Mouse (Mus musculus): Measurements from ENCODE around the gene Plekha7.

The Plekha7 gene

DNA sequence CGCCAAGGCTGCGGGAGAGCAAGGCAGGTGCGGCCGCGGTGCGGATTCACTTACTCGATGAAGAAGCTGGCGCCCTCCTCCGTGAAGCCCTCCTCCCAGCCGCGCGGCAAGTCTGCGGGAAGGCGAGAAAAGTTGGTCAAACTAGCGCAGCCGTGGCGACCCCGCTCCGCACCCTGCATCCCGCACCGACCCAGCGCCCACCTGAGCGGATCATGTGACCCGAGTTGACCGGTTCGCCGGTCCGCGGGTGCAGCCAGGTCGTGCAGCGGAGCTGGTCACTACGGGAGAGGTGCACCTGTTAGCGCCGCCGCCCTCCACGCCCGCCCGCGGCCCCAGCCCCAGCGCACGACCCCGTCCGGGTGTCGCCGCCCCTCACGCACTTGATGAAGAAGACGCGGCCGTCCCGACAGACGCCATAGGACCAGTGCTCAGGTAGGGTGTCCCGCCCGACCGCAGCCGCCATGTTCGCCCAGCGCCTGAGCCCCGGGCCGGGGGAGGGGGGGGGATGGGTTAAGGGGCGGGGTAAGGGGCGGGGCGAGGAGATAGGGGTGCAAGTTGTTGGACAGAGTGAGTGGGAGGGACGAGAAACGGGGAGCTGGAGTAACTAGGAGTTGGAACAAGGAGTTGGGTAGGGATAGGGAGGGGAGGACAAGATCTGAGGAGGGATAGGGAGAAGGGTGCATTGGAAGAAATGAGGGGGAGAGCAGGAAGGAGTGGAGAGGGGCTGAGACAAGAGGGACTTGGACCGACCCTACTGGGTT, at the start of gene Plekha7:
Plekha7 (minus strand) TSS at position 506 of the 761 bp plus-strand sequence.
- no peak for DNase-seq (ENCODE audit: extremely low read depth, insufficient read length, low spot score)

DNA sequence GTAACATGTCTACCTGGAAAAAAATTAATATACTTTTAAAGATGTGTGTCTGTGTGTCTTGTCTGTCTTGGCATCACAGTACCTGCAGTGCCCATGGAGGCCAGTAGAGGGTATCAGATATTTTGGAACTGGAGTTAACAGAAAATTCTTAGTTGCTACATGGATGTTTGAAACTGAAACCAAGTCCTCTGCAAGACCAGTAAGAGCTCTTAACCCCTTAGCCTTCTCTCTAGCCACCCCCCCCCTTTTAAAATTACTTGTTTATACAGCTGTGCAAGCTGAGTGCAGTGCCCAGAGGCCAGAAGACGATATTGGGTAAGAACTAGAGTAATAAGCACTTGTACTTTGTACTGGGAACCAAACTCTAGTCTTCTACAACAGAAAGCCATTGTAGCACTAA, 28.1 kb upstream of the Plekha7 start:
- DNase-seq (ENCODE audit: extremely low read depth, insufficient read length, low spot score), result peak; percentile 58

DNA sequence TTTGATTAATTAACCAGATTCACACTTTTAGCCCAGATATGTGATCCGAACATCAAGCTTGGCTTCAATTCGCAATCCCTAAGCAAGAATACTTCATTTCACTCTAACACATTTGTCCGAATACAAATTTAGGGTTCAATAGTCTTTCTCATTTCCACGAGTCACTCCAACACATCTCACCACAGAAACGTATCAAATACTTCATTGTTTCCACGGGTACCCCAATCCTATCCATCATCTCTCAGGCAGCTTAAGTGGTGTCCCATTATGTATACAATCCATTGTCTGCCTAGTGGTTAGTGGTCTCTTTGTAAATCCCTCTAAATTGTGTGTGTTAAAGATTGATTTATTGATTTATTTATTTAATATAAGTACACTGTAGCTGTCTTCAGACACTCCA, 27.0 kb upstream of the Plekha7 start:
- DNase-seq (ENCODE audit: extremely low read depth, insufficient read length, low spot score), result no peak

DNA sequence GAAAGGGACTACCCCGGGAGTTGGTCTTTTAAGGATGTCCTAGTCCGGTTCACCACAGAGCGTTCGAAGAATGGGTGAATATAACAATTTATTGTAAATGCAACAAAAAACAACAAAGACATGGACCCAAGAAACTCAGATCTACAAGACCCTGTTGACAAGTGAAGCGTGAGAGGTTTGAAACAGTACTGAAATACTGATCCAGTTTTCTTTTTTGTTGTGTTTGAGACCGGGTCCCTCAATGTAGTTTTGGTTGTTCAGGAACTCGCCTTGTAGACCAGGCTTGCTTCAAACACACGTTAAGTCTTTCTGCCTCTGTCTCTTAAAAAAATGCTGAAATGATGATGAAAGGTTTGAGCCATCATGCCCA, 26.5 kb upstream of the Plekha7 start:
- DNase-seq (ENCODE audit: extremely low read depth, insufficient read length, low spot score), result no peak

DNA sequence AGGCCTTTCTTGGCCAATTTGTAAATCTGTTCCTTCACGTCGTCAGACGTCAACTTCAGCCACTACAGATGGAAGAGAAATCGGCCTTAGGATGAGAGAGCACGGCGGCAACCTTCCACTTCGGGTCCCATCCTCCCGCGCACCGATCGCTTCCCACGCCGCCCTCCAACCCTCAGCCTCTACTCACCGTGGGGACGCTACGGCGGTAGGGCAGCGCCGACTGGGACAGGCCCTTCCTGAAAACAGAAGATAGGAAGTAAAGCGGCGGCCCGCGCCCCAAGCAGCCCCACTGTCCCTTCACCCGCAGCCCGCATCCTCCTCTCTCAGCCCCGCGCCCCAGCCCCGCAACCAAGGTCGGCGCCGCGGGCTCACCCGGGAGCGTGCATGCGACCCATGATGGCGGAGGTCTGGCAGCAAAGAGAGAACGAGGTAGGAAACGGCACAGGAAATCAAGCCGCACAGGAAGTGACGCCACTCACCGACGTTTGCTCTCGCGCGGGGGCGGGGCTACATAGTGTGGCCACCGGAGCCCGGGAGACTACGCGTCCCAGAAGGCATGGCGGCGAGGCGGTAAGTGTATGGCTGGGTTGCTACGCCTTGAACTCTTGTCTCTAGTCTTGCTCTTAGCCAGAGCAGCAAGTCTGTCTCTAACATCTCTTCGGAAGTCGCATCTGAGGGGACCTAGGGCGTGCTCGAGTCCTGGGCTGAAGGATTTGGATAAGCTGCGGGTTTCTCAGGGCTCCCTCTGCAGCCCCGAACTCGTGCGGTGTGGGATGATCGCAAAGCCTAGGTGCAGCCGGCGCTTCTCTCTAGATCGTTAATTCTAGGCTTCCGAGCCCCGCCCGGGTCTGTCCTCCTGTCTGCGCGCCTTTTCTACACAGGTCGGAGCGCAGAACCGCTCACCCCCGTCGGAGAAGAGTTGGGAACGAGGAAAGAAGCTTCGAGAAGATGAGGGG, 25.8 kb upstream of the Plekha7 start, which contains the start of gene Rps13:
Rps13 (minus strand) TSS at position 483 of the 956 bp plus-strand sequence.
- peak; percentile 92 for DNase-seq (ENCODE audit: extremely low read depth, insufficient read length, low spot score)

DNA sequence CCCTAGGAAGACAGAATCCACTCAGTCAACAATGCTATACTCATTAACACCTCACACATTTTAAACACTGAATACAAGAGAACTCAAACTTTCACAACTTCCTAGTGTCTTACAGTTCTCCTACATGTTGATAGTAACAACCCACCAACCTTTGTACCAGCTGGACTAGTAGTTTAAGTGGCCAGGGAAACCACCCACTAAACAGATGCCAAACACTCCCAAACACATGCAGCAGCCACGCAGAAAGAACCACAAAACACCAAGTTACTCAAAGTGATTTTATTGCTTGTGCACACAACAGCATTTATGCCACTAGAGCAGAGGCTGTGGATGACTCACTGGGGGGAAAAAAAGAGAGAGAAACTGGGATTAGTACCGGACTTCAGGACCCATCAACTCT, 23.1 kb upstream of the Plekha7 start:
- no peak for DNase-seq (ENCODE audit: extremely low read depth, insufficient read length, low spot score)

DNA sequence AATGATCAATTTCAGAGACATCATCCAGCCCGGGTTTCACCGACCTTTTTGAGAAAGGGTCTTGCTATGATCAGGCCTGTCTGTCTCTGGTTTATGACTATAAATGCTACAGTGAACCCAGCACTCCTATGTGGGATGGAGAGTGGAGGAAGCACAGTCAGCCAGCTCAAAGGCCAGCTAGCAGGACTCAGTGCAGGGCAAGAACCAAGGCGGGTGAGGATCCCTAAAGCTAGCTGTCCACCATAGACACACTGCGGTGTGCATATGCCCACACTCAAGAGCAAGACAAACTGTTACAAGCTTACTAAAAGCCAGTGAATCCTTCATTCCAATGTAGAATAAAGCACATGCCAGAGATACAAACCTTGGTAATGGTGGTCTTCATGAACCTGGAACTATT, 21.7 kb upstream of the Plekha7 start:
- DNase-seq (ENCODE audit: extremely low read depth, insufficient read length, low spot score), result no peak

DNA sequence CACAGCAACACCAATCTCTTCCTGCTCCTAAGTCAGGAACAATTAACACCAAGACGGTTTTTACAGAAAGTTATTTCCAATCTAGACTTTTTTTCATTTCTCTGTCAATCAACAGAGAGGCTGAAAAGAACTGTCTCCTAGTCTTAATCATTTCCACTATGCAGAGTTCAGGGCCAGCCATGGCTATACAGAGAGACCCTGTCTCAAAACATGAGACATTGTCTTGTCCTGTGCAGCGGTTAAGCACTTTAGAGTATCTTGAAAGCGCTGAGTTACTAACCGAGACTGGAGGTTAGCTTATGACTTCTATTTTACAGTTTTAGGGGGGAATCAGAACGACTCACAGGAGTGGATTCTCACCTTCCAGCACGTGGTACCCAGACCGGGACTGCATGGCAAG, 20.6 kb upstream of the Plekha7 start:
- DNase-seq (ENCODE audit: extremely low read depth, insufficient read length, low spot score), result no peak

DNA sequence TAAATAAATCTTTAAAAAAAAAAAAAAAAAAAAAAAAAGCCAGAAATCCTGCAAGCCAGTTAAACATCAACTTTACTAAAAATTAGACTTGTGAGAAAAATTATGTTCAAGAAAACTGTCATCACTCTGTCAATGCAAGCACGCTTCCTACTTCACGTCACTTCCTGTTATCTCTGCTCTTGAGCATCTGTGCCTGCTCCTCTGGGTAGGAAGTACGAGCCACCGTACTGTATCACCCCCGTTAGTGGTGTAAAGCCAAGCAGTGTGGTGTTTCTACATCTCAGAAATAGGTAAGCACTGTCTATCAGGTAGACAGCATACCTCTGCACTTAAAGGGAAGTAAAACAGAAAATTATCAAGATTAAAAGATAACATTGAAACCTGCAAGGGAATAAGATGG, 19.7 kb upstream of the Plekha7 start:
- DNase-seq (ENCODE audit: extremely low read depth, insufficient read length, low spot score), result no peak

DNA sequence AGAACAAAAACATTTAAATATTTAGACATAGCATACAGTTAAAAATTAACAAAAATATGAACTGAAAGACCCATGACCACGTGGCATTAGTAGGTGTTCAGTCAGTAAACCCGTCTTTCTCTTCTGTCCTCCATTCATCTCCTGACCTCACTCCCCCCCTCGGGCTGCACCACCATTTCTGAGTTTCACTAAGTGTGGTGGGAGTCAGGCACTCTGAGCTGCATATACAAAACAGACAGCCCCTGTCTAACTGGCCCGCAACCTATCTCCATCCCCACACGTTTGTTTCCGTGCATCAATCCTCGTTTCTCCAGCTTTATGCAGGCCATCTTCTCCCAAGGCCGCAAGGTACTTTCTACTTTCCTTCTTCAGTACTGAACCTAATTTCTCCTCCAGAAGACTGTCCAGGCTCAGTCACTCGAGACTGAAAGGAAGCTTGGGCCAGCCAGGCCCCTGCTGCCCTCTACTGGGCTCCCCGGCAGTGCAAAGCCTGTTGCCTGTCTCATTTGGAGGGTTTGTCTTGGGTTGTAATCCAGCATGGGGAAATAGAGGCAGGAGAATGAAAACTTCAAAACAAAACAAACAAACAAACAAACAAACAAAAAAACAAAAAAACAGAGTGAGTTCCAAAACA, 15.3 kb upstream of the Plekha7 start:
- DNase-seq (ENCODE audit: extremely low read depth, insufficient read length, low spot score), result peak; percentile 56

DNA sequence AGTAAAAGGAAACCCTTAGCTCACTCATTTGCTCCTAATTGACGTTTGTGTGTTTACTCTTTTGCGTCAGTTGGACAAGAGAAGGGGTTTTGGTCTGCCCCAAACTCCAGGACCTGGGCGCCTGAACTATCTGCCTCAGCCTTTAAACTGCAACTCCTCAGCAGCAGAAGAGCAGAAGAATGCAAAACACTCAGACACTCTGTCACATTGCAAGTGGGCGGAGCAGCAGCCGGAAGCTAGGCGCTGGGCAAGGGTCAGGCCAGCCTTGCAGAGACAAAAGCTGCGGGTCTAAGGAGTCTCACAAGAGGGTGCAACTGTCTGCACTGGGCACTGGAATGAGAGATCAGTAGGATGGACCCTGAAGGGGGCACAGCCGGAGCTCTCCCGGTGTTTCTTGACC, 1.3 kb upstream of the Plekha7 start:
- DNase-seq (ENCODE audit: extremely low read depth, insufficient read length, low spot score), result no peak

DNA sequence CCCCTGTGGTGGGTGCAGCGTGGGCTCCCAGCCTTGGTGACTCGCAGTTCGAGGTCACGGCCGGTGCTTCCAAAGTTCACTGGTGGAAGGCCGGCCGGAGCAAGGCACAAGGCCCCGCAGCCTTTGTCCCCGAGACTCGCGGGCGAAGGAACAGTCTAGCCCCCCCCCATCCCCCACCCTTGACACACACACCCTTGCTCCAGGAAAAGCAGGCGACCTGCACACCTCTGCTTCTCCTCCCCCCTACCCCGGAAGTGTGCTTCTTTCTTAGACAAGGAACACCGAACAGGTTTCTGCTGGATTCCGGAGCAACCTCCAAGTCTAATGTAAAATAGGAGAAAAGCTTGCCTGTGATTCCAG, 436 bp upstream of the Plekha7 start:
- no peak for DNase-seq (ENCODE audit: extremely low read depth, insufficient read length, low spot score)

DNA sequence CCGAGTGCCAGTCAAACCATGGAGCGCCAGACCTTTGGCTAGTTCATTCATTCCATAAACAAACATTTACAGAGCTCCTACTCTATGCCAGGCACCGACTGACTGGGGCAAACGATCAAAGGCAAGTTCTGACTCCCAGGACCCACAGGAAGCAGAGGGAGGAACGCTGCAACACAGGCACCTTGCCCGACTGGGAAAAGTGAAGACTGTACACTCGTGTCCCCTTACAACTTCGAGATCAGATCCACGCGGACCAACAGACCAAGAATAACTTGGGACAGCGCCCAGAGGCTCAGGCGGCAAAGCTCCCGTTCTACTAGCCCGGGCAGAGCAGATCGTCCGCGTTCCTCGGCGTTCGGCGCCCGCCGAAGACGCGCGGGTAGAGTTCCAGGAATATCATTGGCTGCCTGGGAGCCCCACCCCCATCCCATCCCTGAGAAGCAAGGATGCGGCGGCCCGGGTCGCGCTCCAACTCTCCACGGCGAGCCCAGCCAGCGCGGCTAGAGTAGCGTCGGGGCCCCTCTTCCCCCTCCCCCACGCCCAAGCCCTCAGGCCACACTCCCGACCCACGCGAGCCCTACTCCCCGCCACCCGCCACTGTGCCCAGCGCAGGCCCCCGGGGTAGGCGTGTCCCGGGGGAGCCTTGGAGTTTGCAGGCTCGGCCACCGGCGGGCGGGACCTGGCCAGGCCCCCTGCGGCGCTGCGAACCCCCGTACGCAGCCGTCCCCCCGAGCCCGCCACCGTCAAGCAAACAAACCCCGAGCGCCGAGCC, 891 bp downstream of the Plekha7 start:
- peak; percentile 75 for DNase-seq (ENCODE audit: extremely low read depth, insufficient read length, low spot score)

DNA sequence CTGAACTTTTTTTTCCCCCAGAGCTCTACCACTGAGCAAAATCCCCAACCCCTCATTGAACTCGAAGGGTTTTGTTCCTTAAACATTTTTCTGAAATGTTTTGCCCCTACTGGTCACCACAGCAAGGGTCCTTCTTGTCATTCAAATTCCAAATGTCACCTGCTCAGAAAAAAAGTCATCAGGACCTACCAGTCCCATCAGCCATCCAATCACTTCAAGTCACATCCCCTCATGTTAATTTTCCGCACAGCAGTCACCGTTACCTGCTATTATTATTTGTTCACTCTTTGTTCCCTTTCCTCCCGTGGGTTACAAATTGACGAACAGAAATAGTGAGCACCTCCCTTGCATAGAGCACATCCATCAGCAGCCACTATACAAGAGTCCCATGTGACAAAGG, 1.6 kb downstream of the Plekha7 start:
- DNase-seq (ENCODE audit: extremely low read depth, insufficient read length, low spot score), result no peak

DNA sequence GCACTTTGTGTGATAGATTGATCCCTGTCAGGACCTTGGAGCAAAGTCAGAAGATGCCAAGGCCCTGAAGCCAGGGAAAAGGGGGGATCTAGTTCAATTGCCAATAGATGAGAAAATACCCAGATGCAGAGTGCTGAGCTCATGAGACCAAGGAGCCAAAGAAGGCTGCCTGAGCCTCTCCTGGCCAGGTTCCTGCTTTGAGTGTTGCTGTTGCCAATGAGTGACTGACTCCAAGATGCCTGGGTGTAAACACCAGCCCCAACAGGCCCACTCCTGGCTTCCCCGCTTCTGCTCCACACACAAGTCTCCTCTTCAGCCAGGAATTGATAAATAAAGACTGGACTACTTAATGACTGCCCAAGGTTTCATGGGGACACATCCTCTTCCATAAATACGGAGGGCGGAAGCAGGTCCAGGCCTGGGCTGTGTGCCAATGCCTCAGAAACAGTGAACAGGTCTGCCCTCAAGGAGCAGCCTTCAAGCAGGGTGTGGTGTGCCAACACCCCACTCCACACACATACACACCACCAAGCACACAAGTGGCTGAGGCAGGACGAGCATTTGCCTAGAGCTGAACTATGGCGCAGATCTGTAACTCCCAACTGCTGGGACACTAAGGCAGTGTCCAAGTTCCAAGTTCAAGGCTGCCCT, 6.4 kb downstream of the Plekha7 start:
- DNase-seq (ENCODE audit: extremely low read depth, insufficient read length, low spot score), result no peak

DNA sequence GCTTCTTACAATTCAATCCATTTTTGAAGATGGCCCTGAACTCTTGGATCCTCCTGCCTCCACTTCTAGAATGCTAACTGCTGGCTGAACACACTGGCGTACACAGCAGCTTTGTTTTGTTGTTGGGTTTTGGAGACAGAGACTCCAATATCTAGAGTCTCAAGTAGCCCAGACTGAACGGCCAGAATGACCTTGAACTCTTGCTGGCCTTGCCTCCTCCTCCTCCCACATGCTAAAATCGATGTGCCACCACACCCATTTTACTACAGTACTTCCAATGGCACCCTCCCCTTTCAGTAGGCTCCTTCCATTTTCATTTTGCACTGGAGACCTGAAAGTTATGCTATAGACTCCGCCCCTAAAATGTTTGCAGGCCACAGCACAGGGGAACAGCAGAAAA, 7.0 kb downstream of the Plekha7 start:
- no peak for DNase-seq (ENCODE audit: extremely low read depth, insufficient read length, low spot score)

DNA sequence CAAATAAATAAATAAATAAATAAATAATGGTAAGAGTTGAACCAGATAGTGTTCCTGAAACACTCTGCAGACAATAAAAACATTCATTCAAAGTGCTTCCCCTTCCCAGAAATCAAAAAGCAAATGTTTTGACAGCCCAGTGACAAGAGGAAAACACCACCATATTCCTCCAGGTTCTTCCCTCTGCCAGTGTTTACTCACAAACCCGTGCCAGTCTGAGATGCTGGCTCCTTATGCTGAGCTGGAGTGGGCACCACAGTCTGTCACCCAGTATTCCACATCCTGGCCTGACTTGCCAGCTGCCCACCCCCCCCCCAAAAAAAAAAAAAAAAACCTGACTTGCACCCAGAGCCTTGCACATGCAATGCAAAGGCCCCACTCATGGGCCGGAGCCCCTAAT, 9.3 kb downstream of the Plekha7 start:
- no peak for DNase-seq (ENCODE audit: extremely low read depth, insufficient read length, low spot score)

DNA sequence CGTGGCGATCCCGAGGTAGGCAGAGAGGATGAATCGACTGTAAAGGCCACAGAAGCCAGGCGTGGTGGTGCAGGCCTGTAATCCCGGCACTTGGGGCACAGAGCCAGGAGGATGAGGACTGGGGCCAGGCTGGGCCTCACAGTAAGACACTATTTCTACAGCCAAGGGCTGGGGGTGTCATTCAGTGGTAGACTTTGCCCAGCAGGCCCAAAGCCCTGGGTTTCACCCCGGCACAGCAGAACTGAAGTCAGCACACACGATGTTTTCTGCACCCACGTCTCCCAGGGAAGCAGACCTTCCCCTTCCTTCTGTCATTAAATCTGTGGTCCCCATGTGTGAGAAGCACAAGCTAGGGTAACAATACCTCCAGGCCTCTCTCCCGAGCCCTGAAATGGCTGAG, 9.8 kb downstream of the Plekha7 start:
- no peak for DNase-seq (ENCODE audit: extremely low read depth, insufficient read length, low spot score)

DNA sequence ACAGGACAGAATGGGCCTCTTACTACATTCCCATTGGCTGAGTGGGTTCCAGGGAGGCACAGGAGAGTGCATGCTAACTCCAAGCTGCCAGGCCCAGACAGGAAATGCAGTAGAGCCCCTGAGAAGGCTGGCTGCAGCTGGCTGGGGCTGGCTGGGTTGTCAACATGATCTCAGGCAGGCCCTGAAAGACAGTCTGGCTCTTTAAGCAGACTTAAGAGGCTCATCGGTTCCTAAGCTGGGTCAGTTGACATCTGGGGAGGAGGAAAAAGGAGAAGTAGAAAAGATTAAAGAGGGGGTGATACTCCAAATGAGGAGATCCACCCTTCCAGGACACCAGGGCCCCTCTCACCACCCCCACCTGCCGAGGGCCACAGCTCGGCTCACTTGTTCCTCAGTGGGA, 13.2 kb downstream of the Plekha7 start:
- DNase-seq (ENCODE audit: extremely low read depth, insufficient read length, low spot score), result no peak

DNA sequence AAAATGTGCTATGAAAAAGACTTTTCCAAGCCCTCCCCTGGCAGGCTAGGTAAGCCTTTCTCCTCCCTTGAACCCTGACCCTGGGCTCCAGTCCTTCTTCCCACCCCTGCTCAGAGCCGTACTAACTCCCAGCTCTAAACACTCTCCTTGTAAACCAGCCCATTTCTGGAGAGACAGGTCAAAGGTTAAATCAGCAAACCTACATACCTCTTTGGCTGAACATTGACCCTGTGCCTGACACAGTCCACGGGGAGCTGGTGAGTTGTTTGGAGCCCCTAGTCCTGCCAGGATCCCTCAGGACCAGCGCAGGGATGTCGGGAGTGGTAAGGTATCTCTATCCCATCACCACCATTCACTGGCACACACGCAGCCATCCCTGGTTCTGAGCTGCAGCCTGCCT, 15.8 kb downstream of the Plekha7 start:
- no peak for DNase-seq (ENCODE audit: extremely low read depth, insufficient read length, low spot score)
